Mouse (Mus musculus) right cerebral cortex, postnatal 36 days (tissue): ENCODE measurements around the gene Adam15.
A peak's percentile ranks its signal among the peaks of the same experiment; 100 is the strongest.

ENCODE experiments used
- DNase-seq, 2 experiments: peaks; one replicate each; pipeline ENCODE4 v3.0.0; 2022; ENCODE audit warnings: low spot score in 2 of 2, mixed read lengths in 1 of 2

Adam15 gene

DNA sequence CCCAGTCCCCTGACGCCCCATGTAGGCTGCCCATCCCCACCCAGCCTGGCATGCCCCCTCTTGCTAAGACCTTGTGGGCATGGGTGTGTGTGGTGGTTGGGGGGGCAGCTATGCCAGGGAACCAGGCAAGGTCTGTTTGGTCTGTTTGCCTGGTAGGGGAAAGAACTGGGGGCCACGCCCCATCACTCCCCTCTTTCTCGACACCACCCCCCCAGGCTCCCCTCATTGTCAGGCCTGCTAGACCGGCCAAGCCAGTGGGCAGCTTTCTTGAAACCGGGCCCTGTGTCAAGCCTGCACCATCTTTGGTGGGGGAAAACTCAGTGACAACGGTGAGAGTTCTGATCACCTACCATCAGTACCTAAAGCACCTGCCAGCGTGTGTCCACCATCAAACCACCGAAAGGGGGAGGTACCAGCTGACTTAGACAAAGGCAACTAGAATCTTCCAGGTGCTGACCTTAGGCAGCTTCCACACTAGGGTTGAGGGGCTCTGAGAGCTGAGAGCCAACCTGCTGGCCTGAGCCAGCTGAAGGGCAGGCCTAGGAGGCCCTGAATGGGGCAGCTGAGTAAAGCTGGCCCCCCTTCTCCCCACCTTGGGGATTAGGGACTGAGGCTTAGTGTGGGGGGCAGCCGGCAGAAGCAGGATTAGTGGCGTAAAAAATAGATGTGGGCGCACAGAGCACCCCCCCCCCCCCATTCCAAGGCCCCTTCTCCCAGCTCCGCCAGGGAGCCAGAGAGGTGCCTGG, 34.7 kb upstream of the Adam15 start:
- no peak for DNase-seq

DNA sequence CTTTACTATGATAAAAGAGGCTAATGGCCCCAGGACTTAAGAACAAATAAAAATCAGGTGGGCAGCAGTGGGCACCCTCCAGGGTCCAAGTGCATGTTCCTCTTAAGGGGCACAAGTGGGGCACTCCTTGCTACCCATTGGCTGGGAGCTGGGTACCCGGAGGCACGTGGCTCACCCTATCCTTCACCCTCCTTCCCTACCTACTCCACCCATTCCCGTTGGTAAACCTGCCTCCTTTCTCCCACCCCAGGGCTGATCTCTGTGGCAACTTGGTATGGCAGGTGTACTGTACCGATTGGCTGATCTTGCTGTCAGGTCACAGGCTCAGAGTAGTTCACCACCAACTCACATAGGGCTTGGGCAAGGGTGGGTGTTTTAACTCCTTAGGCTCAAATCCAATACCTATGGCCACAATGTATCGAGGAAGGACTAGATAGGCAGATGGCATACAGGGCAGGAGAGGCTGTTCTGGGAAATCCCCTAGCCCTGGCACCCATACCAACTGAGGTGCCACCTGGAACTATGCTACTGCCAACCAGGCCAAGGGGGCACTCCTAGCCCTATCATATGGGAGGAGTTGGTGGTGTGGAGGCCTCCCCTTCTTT, 34.0 kb upstream of the Adam15 start:
- no peak for DNase-seq

DNA sequence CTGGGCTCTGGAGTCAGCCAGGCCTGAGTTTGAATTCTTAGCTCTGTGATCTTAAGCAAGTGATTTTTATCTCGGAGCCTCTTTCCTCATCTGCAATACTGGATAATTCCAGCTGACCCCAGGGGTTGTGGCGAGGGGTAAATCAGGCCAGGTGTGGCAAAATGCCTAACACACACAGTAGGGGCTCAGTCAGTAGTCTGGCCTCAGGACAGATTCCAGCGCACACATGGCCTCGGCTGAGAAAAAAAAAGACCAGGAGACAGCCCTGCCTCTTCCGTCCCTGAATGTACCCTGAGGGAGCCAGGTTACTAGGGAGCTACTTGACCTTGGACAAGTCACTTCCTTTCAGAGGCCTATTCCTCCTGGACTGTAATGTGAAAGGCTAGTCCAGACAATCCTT, 33.2 kb upstream of the Adam15 start:
- no peak for DNase-seq

- DNase-seq, result no peak
These were observed 32.5 kb upstream of the Adam15 start for GRCm38 (mm10) chr3:89382033-89382882.

DNA sequence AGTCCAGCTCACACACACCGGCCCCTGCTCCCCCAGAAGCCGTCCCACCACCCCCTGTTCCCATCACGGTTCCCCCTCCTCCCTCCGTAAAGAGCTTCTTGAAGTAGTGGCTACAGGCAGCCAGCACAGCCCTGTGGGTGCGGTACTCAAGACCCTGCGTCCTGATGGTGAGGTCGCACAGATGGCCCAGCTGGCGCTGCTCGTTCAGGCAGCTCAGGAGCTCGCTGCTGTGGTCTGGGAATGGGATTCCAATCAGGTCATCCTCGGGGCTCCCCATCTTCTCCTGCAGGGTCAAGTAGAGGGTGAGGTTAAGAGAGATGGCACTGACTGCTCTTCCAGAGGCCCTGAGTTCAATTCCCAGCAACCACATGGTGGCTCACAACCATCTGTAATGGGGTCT, 31.4 kb upstream of the Adam15 start:
- no peak for DNase-seq

GRCm38 (mm10) chr3:89380711-89381110, 30.9 kb upstream of the Adam15 start:
- no peak for DNase-seq

DNA sequence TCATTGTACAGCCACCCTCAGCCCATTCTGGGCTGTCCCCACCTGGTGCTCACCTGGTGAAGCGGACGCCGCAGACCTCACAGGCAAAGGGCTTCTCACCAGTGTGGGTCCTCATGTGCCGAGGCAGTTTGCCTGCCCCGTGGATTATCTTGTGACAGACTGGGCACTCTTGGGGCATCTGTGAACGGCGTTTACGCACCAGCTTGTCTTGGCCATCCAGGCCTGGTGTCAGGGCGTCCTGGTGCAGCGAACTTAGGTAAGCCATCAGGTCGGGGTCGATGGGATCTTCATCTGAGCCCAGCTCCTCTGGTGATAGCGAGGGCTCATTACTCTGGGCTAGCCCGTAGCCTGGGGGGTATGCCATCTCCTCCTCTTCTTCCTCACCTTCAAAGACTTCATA, 30.5 kb upstream of the Adam15 start:
- DNase-seq, result no peak

DNA sequence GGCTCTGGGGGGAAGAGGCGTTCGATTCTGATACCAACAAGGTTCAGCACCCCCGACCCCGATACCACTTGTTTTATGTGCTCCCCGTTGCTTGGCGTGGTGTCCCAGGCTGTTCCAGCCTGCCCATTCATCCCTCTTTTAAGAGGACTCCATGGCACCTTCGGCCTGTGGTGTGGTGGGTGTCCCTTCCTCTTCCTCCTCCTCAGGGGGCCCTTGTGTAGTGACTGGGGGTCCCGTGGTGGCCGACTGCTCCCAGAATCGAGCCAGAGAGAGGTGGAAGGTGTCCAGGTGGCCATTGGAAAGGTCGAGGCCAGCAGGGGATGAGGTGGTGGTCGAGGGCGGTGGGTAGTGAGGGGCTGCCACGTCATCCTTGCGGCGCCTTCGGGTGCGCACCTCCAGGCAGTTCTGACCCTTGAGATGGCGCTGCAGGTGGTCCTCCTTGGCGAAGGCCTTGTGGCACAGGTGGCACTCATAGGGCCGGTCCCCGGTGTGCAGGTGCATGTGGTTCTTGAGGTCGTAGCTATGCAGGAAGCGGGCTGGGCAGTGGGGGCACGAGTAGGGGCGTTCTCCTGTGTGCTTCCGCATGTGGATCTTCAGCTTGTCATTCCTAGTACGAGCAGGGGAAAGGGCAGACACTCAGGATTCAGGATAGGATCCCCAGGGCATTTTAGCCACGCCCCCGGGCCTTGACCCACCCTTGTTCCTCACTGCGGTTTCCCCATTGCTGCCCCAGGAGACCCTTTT, 29.8 kb upstream of the Adam15 start:
- no peak for DNase-seq

GRCm38 (mm10) chr3:89378394-89379067, 28.7 kb upstream of the Adam15 start:
- peak in 1 of 2 experiments; percentile 49 for DNase-seq

DNA sequence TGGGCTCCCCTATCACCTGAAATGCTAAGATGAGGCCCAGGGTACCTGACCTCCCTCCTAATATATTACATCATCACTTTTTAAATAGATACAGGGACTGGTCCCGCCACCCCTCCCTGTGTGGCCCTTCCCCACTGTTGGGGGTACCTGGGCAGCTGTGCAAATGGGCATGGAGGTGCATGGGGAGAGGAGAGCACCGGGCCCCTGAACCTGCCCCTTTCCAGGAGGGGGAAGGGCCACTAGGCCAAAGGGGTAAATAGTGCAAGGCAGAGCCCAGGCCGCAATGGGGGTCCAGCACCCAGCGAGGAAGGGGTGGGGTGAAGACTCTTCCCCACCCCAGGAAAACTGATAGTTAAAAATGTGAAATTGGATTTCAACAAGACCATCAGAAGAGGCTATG, 28.0 kb upstream of the Adam15 start:
- DNase-seq, result no peak

DNA sequence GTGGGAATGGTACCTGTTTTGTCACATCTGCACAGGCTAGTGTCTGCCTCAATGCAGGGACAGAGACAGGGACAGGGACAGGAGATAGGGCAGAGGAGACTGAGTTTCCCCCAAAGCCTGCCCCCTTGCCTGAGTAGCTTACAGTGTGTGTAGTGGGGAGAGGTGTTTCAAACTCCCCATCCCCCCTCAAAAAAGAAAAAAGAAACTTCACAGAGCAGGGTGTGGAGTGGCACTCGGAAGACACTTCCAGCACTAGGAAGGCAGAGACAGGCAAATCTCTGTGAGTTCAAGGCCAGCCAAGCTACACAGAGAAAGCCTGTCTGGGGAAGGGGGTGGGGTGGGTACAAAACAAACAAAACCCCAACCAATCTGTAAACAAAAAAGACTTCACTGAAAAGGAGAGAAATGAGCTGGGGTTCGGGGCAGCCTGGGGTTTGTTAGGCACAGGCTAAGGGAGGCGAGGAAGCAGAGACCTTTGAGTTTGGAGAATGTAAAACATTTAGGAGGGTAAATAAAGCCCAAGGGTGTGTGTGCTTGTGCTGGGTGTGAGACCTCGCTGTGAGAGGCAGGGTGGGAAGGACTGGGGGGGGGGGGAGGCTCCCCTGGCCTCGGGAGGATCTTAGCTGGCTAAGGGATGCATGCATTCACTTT, 23.9 kb upstream of the Adam15 start:
- no peak for DNase-seq

GRCm38 (mm10) chr3:89367338-89367737, 17.5 kb upstream of the Adam15 start:
- no peak for DNase-seq

- DNase-seq, result no peak
These were observed 16.0 kb upstream of the Adam15 start for GRCm38 (mm10) chr3:89365486-89366414.

GRCm38 (mm10) chr3:89365153-89365485, 15.3 kb upstream of the Adam15 start, which contains the start of gene Dcst1:
Dcst1 (minus strand) TSS chr3:89365253.
- DNase-seq, result no peak

GRCm38 (mm10) chr3:89364631-89365030, 14.8 kb upstream of the Adam15 start:
- DNase-seq, result no peak

DNA sequence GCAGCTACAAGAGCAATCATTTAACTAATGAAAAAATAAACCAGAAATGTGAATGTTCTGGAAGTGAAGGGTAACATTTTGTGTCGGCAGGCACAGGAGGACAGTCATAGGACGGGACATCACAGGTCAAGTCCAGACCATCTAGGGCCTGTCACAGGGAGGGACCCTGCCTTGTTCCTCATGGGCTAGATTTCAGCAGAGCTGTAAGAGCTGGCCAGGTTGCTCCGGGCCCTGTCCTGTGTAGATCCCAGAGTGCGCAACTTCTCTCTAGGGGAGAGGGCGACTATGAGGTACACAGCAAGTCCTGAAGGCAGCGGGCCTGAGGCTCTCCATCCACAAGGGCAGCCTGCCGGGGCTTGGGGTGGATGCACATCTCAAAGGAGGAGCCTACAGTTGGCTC, 11.9 kb upstream of the Adam15 start, which contains the start of gene Dcst2:
Gene Dcst2, plus strand, starts transcription at position 301 of the 400 bp plus-strand sequence.
- DNase-seq, result no peak

DNA sequence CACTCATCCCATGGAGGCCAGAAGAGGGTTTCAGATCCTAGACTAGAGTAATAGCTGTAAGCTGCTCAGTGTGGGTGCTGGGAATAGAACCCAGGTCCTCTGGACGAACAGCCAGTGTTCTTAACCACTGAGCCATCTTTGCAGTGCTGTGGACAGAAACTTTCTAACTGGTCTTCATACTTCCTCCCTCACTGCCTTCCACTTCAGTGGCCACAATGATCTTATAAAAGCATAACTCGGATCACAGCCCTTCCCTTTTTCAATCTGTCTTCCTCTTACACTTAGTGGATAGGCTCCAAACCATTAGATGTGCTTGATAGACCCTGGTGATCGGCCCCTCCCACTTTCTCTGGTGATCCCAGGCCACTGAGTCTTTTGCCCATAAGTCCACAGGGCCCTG, 10.4 kb upstream of the Adam15 start:
- no peak for DNase-seq

- no peak for DNase-seq
These were observed 9.8 kb upstream of the Adam15 start for GRCm38 (mm10) chr3:89359630-89360029.

- DNase-seq, result no peak
These were observed 6.2 kb upstream of the Adam15 start for GRCm38 (mm10) chr3:89356029-89356428.

DNA sequence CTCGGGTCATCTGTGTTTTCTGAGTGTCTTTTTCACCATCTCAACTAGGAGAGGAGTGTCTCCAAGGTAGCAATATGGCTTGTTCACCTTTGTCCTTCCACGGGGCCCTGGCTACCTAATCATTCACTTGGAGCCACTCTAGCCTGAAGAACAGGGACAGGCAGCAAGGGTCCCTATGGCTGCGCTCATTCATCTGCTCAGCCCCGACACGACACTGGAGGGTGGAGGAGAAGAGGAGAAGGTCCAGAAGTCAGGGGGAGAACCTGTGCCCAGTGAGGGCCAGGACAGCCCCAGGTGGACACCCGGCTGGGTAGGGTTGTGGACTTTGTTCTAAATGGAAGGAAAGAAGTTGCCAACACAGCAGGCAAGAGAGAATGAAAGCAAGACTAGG, 5.7 kb upstream of the Adam15 start:
- no peak for DNase-seq
